Mouse (Mus musculus): Measurements from ENCODE around the gene Sh2d5. TPM values are rescaled to one million over a fixed set of nuclear protein-coding genes. Genes with fewer than 3 reads are reported as not detected.

Sh2d5 gene
- polyA plus RNA-seq, 1 experiment = 0.23 TPM

- TF ChIP-seq CTCF (conservative IDR thresholded peaks at IDR 0.05; ENCODE audit: insufficient read depth, insufficient read length, low read depth, low read length) (no peak), POLR2A (IDR thresholded peaks at IDR 0.05; ENCODE audit: low read depth, low read length) (peak; percentile 7)
- no peaks in the 10 kb centered on the region for H3K36me3 ChIP-seq (ENCODE audit: control insufficient read depth, insufficient read depth, low read length)
- peaks cover 8% of the 10 kb centered on the region; the same call in 1 of the 2 replicates for H3K4me1 ChIP-seq (ENCODE audit: control insufficient read depth, insufficient read depth, low read length)
- peak within 1 kb of the TSS; percentile 97 for H3K27ac ChIP-seq (ENCODE audit: insufficient read depth, low read depth, low read length)
- H3K4me3 ChIP-seq (ENCODE audit: insufficient read depth, low read depth, low read length) = peak within 1 kb of the TSS; percentile 95
- 1% methylated on average over 75 of the region's 84 CpGs for WGBS
- DNase-seq = peak; percentile 84
- no peaks in the 10 kb centered on the region for H3K27me3 ChIP-seq (replicated peaks; ENCODE audit: control insufficient read depth, insufficient read depth, low read length)
Measured at GRCm38 (mm10) chr4:138216200-138216890, 33.9 kb upstream of the Sh2d5 start, which contains the start of gene Hp1bp3. Hp1bp3 (plus strand) TSS chr4:138216296.

- Histone ChIP-seq H3K27ac (ENCODE audit: insufficient read depth, low read depth, low read length) (peak overlapping the region; percentile 97), H3K4me3 (ENCODE audit: insufficient read depth, low read depth, low read length) (peak overlapping the region; percentile 95), H3K36me3 (ENCODE audit: control insufficient read depth, insufficient read depth, low read length) (no peaks in the 10 kb centered on the region), H3K27me3 (replicated peaks; ENCODE audit: control insufficient read depth, insufficient read depth, low read length) (no peaks in the 10 kb centered on the region), H3K4me1 (ENCODE audit: control insufficient read depth, insufficient read depth, low read length) (peaks cover 8% of the 10 kb centered on the region; the same call in 1 of the 2 replicates)
- TF ChIP-seq CTCF (conservative IDR thresholded peaks at IDR 0.05; ENCODE audit: insufficient read depth, insufficient read length, low read depth, low read length) (no peak), POLR2A (IDR thresholded peaks at IDR 0.05; ENCODE audit: low read depth, low read length) (no peak)
- peak; percentile 99 for DNase-seq
- WGBS = 1% methylated on average over 66 of the region's 68 CpGs
Measured at GRCm38 (mm10) chr4:138216891-138217392, 33.3 kb upstream of the Sh2d5 start.

- WGBS = under 1% methylated on average over 36 of the region's 36 CpGs
- Histone ChIP-seq H3K36me3 (ENCODE audit: control insufficient read depth, insufficient read depth, low read length) (no peaks in the 10 kb centered on the region; the same call in 1 of the 2 replicates), H3K27ac (ENCODE audit: insufficient read depth, low read depth, low read length) (peak overlapping the region; percentile 84), H3K4me3 (ENCODE audit: insufficient read depth, low read depth, low read length) (peak overlapping the region; percentile 73), H3K27me3 (replicated peaks; ENCODE audit: control insufficient read depth, insufficient read depth, low read length) (no peaks in the 10 kb centered on the region), H3K4me1 (ENCODE audit: control insufficient read depth, insufficient read depth, low read length) (peaks cover 8% of the 10 kb centered on the region; the same call in 1 of the 2 replicates)
- TF ChIP-seq CTCF (conservative IDR thresholded peaks at IDR 0.05; ENCODE audit: insufficient read depth, insufficient read length, low read depth, low read length) (no peak), POLR2A (IDR thresholded peaks at IDR 0.05; ENCODE audit: low read depth, low read length) (no peak)
- DNase-seq = peak; percentile 26
Measured at GRCm38 (mm10) chr4:138217441-138217840, 32.8 kb upstream of the Sh2d5 start.

DNA sequence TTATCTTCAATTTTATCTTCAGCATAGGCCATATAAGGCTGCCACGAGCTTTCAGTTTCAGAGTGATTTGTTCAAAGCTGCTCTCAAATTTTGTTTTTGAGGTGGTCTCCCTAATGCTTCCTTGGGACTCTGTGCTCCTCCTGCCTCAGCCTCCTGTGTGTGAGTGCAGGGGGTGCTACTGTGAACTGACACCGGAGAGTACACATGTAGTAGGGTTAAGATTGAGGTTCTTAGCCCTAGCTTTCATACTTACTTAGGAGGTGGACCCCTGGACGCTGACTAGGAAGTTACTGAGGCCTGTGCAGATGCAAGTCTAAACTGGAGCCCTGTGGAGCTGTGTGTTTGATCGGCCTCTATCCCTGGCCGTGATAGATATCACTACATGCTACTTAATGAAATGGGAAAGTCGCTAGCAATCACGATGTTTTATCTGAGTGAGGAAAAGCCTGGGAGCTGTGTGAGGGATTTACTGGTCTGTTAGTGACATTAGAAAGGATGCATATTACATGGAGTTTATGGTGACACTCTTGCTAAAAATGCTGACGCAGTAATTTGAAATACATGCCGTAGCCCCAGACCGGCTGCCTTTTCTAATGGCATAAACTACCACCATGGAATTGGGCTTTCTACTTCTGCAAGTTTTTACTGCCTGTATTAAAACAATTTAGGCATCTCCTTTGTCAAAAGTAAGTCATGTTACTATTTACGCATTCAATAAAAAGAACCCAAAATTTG lies 32.1 kb upstream of the Sh2d5 start:
- TF ChIP-seq POLR2A (IDR thresholded peaks at IDR 0.05; ENCODE audit: low read depth, low read length) = no peak
- TF ChIP-seq CTCF (conservative IDR thresholded peaks at IDR 0.05; ENCODE audit: insufficient read depth, insufficient read length, low read depth, low read length) = no peak
- Histone ChIP-seq H3K27ac (ENCODE audit: insufficient read depth, low read depth, low read length) (no peak overlapping the region), H3K27me3 (replicated peaks; ENCODE audit: control insufficient read depth, insufficient read depth, low read length) (no peaks in the 10 kb centered on the region), H3K36me3 (ENCODE audit: control insufficient read depth, insufficient read depth, low read length) (no peaks in the 10 kb centered on the region; the same call in 1 of the 2 replicates), H3K4me1 (ENCODE audit: control insufficient read depth, insufficient read depth, low read length) (peaks cover 8% of the 10 kb centered on the region; the same call in 1 of the 2 replicates), H3K4me3 (ENCODE audit: insufficient read depth, low read depth, low read length) (peak overlapping the region; percentile 35)
- WGBS = 54% methylated on average over 11 of the region's 11 CpGs
- no peak for DNase-seq

DNA sequence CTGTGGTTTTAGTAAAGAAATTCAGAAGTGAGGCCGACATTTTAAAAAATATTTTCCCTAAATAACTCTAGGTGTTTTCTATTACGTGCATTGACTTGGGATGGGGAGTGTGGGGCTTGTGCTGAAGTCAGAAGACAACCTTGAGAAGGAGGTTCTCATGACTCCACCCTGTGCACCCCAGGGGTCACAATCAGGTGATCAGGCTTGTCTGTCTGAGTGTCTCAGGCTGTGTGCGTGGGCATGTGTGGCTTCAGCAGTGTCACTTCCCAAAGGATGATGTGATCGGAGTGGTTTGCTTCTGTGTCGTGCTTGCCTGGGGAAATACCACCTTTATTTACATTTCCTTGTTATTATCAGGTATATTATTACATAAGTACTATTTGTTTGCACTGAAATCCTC lies 30.9 kb upstream of the Sh2d5 start:
- DNase-seq = no peak
- Histone ChIP-seq H3K4me1 (ENCODE audit: control insufficient read depth, insufficient read depth, low read length) (peaks cover 8% of the 10 kb centered on the region; the same call in 1 of the 2 replicates), H3K36me3 (ENCODE audit: control insufficient read depth, insufficient read depth, low read length) (peaks cover 6% of the 10 kb centered on the region), H3K4me3 (ENCODE audit: insufficient read depth, low read depth, low read length) (no peak overlapping the region), H3K27ac (ENCODE audit: insufficient read depth, low read depth, low read length) (no peak overlapping the region), H3K27me3 (replicated peaks; ENCODE audit: control insufficient read depth, insufficient read depth, low read length) (no peaks in the 10 kb centered on the region)
- WGBS = 78% methylated on average over 5 of the region's 5 CpGs
- TF ChIP-seq CTCF (conservative IDR thresholded peaks at IDR 0.05; ENCODE audit: insufficient read depth, insufficient read length, low read depth, low read length) = no peak

GRCm38 (mm10) chr4:138220761-138221160 lies 29.4 kb upstream of the Sh2d5 start:
- Histone ChIP-seq H3K4me3 (ENCODE audit: insufficient read depth, low read depth, low read length) (no peak overlapping the region), H3K27me3 (replicated peaks; ENCODE audit: control insufficient read depth, insufficient read depth, low read length) (no peaks in the 10 kb centered on the region), H3K36me3 (ENCODE audit: control insufficient read depth, insufficient read depth, low read length) (peaks cover 6% of the 10 kb centered on the region), H3K27ac (ENCODE audit: insufficient read depth, low read depth, low read length) (no peak overlapping the region), H3K4me1 (ENCODE audit: control insufficient read depth, insufficient read depth, low read length) (peaks cover 7% of the 10 kb centered on the region; the same call in 1 of the 2 replicates)
- TF ChIP-seq CTCF (conservative IDR thresholded peaks at IDR 0.05; ENCODE audit: insufficient read depth, insufficient read length, low read depth, low read length) (no peak), POLR2A (IDR thresholded peaks at IDR 0.05; ENCODE audit: low read depth, low read length) (no peak)
- DNase-seq = no peak
- WGBS = 64% methylated on average over 7 of the region's 7 CpGs

- DNase-seq = no peak
- peaks cover 7% of the 10 kb centered on the region for H3K36me3 ChIP-seq (ENCODE audit: control insufficient read depth, insufficient read depth, low read length)
- H3K4me3 ChIP-seq (ENCODE audit: insufficient read depth, low read depth, low read length) = no peak overlapping the region
- TF ChIP-seq CTCF (conservative IDR thresholded peaks at IDR 0.05; ENCODE audit: insufficient read depth, insufficient read length, low read depth, low read length) = no peak
- TF ChIP-seq POLR2A (IDR thresholded peaks at IDR 0.05; ENCODE audit: low read depth, low read length) = no peak
- WGBS = 76% methylated on average over 5 of the region's 5 CpGs
- no peaks in the 10 kb centered on the region for H3K27me3 ChIP-seq (replicated peaks; ENCODE audit: control insufficient read depth, insufficient read depth, low read length)
- no peak overlapping the region for H3K27ac ChIP-seq (ENCODE audit: insufficient read depth, low read depth, low read length)
- H3K4me1 ChIP-seq (ENCODE audit: control insufficient read depth, insufficient read depth, low read length) = peaks cover 5% of the 10 kb centered on the region; the same call in 1 of the 2 replicates
Measured at GRCm38 (mm10) chr4:138221406-138221805, 28.8 kb upstream of the Sh2d5 start.
